Mouse (Mus musculus) CD4-positive helper T cell, adult 2 months (primary cell): Measurements from ENCODE around the gene Prkg1.

Source experiments
- DNase-seq: peaks from one replicate; pipeline ENCODE4 v3.0.0-alpha.2; 2012; ENCODE audit warnings: low read depth, missing footprints, low spot score

Gene Prkg1

GRCm38 (mm10) chr19:31065206-31065781 lies 699.5 kb downstream of the Prkg1 start:
- no peak for DNase-seq

- no peak for DNase-seq
These were observed 700.1 kb downstream of the Prkg1 start for GRCm38 (mm10) chr19:31064740-31065139.

- DNase-seq = peak; percentile 24
These were observed 718.2 kb downstream of the Prkg1 start for GRCm38 (mm10) chr19:31046601-31047000.

GRCm38 (mm10) chr19:31040948-31041847 lies 723.6 kb downstream of the Prkg1 start:
- DNase-seq = no peak

- DNase-seq = no peak
These were observed 725.9 kb downstream of the Prkg1 start for GRCm38 (mm10) chr19:31038951-31039350.

- no peak for DNase-seq
These were observed 733.2 kb downstream of the Prkg1 start for GRCm38 (mm10) chr19:31031596-31031995.

- DNase-seq = no peak
These were observed 738.0 kb downstream of the Prkg1 start for GRCm38 (mm10) chr19:31026797-31027196.

- DNase-seq = no peak
These were observed 753.2 kb downstream of the Prkg1 start for GRCm38 (mm10) chr19:31011528-31012133.

GRCm38 (mm10) chr19:30998572-30998971 lies 766.3 kb downstream of the Prkg1 start:
- no peak for DNase-seq

- DNase-seq = no peak
These were observed 774.4 kb downstream of the Prkg1 start for GRCm38 (mm10) chr19:30990390-30990789.

- DNase-seq = no peak
These were observed 782.4 kb downstream of the Prkg1 start for GRCm38 (mm10) chr19:30982436-30982835.

- no peak for DNase-seq
These were observed 786.7 kb downstream of the Prkg1 start for GRCm38 (mm10) chr19:30978096-30978495.

- no peak for DNase-seq
These were observed 814.2 kb downstream of the Prkg1 start for GRCm38 (mm10) chr19:30950610-30951009.

- no peak for DNase-seq
These were observed 816.6 kb downstream of the Prkg1 start for GRCm38 (mm10) chr19:30948202-30948601.

GRCm38 (mm10) chr19:30942369-30942992 lies 822.4 kb downstream of the Prkg1 start:
- DNase-seq = no peak

- no peak for DNase-seq
These were observed 826.8 kb downstream of the Prkg1 start for GRCm38 (mm10) chr19:30938058-30938457.

GRCm38 (mm10) chr19:30931469-30932192 lies 833.2 kb downstream of the Prkg1 start:
- DNase-seq = no peak

GRCm38 (mm10) chr19:30924032-30924431 lies 840.8 kb downstream of the Prkg1 start:
- peak; percentile 42 for DNase-seq

- no peak for DNase-seq
These were observed 862.5 kb downstream of the Prkg1 start for GRCm38 (mm10) chr19:30902290-30902689.

GRCm38 (mm10) chr19:30901025-30901424 lies 863.8 kb downstream of the Prkg1 start:
- no peak for DNase-seq

GRCm38 (mm10) chr19:30890377-30890776 lies 874.5 kb downstream of the Prkg1 start:
- no peak for DNase-seq
